Mouse (Mus musculus): ENCODE results near the gene Asb4.

GRCm38 (mm10) chr6:5384178-5384490 lies 948 bp downstream of the Asb4 start:
- peak; percentile 54 for TF ChIP-seq CTCF (IDR thresholded peaks at IDR 0.05; ENCODE audit: low read depth, low read length)
- no peak for TF ChIP-seq POLR2A (IDR thresholded peaks at IDR 0.05; ENCODE audit: extremely low read depth, insufficient read depth, low read length)
